Mouse (Mus musculus): ENCODE measurements around the gene Pdzd3.

- TF ChIP-seq CTCF (IDR thresholded peaks at IDR 0.05; ENCODE audit: low read depth) (no peak), EP300 (IDR thresholded peaks at IDR 0.05; ENCODE audit: low read depth) (no peak)
Observed at GRCm38 (mm10) chr9:44243621-44244020, 7.7 kb downstream of the Pdzd3 start.
